Mouse (Mus musculus): ENCODE measurements around the gene Tagln3. TPM values are rescaled to one million over a fixed set of nuclear protein-coding genes. Genes with fewer than 3 reads are reported as not detected.
A peak's percentile ranks its signal among the peaks of the same experiment; 100 is the strongest.

Gene Tagln3
- polyA plus RNA-seq, 1 experiment from 2014 or later, result 145 TPM

GRCm38 (mm10) chr16:45713261-45713660, 11.1 kb downstream of the Tagln3 start:
- no peak overlapping the region for H3K27ac ChIP-seq (replicated peaks)
- peaks cover 91% of the 10 kb centered on the region for H3K36me3 ChIP-seq
- H3K27me3 ChIP-seq (ENCODE audit: low read depth, poor library complexity, severe bottlenecking), result no peaks in the 10 kb centered on the region
- DNase-seq (ENCODE audit: low spot score), result no peak
- no peaks in the 10 kb centered on the region for H3K4me1 ChIP-seq
- no peaks in the 10 kb centered on the region; the same call in 1 of the 2 replicates for H3K9me3 ChIP-seq (replicated peaks)
- 85% methylated on average over 5 of the region's 5 CpGs for WGBS
- no peak overlapping the region for H3K4me3 ChIP-seq

GRCm38 (mm10) chr16:45711263-45711662, 13.1 kb downstream of the Tagln3 start:
- no peak overlapping the region for H3K4me3 ChIP-seq
- H3K27ac ChIP-seq (replicated peaks), result no peak overlapping the region
- H3K4me1 ChIP-seq, result no peaks in the 10 kb centered on the region
- 72% methylated on average over 7 of the region's 7 CpGs for WGBS
- H3K9me3 ChIP-seq (replicated peaks), result no peaks in the 10 kb centered on the region; the same call in 1 of the 2 replicates
- H3K36me3 ChIP-seq, result peaks cover 71% of the 10 kb centered on the region
- no peaks in the 10 kb centered on the region for H3K27me3 ChIP-seq (ENCODE audit: low read depth, poor library complexity, severe bottlenecking)
- DNase-seq (ENCODE audit: low spot score), result no peak

GRCm38 (mm10) chr16:45699301-45699700, 25.1 kb downstream of the Tagln3 start:
- no peak for DNase-seq (ENCODE audit: low spot score)
- Histone ChIP-seq H3K9me3 (replicated peaks) (no peaks in the 10 kb centered on the region), H3K36me3 (no peaks in the 10 kb centered on the region), H3K27me3 (ENCODE audit: low read depth, poor library complexity, severe bottlenecking) (no peaks in the 10 kb centered on the region), H3K4me1 (peaks cover 17% of the 10 kb centered on the region), H3K27ac (replicated peaks) (no peak overlapping the region), H3K4me3 (no peak overlapping the region)
- WGBS, result 80% methylated on average over 5 of the region's 5 CpGs

- Histone ChIP-seq H3K4me3 (no peak overlapping the region), H3K9me3 (replicated peaks) (no peaks in the 10 kb centered on the region), H3K36me3 (no peaks in the 10 kb centered on the region), H3K27ac (replicated peaks) (no peak overlapping the region), H3K27me3 (ENCODE audit: low read depth, poor library complexity, severe bottlenecking) (no peaks in the 10 kb centered on the region), H3K4me1 (peaks cover 26% of the 10 kb centered on the region)
- WGBS, result 73% methylated on average over 6 of the region's 6 CpGs
- no peak for DNase-seq (ENCODE audit: low spot score)
Measured at GRCm38 (mm10) chr16:45697996-45698395, 26.4 kb downstream of the Tagln3 start.

- 85% methylated on average over 9 of the region's 9 CpGs for WGBS
- H3K27me3 ChIP-seq (ENCODE audit: low read depth, poor library complexity, severe bottlenecking), result no peaks in the 10 kb centered on the region
Measured at GRCm38 (mm10) chr16:45695445-45696160, 28.8 kb downstream of the Tagln3 start.

GRCm38 (mm10) chr16:45693558-45693957, 30.9 kb downstream of the Tagln3 start, which contains the start of gene Tmprss7:
Tmprss7 (minus strand) TSS chr16:45693658.
- WGBS, result 80% methylated on average over 10 of the region's 10 CpGs
- H3K27me3 ChIP-seq (ENCODE audit: low read depth, poor library complexity, severe bottlenecking), result no peaks in the 10 kb centered on the region
- no peak within 1 kb of the TSS for H3K27ac ChIP-seq (replicated peaks)
- no peaks in the 10 kb centered on the region for H3K9me3 ChIP-seq (replicated peaks)
- no peak for DNase-seq (ENCODE audit: low spot score)
- no peaks in the 10 kb centered on the region for H3K36me3 ChIP-seq
- peaks cover 51% of the 10 kb centered on the region for H3K4me1 ChIP-seq
- no peak within 1 kb of the TSS for H3K4me3 ChIP-seq

More at GRCm38 (mm10) chr16:45695445-45696160, 28.8 kb downstream of the Tagln3 start:
- no peak overlapping the region for H3K4me3 ChIP-seq
- DNase-seq (ENCODE audit: low spot score), result no peak
- no peak overlapping the region for H3K27ac ChIP-seq (replicated peaks)
- H3K4me1 ChIP-seq, result peaks cover 40% of the 10 kb centered on the region
- no peaks in the 10 kb centered on the region for H3K36me3 ChIP-seq
- no peaks in the 10 kb centered on the region for H3K9me3 ChIP-seq (replicated peaks)

- Histone ChIP-seq H3K4me3 (no peak overlapping the region), H3K27ac (replicated peaks) (no peak overlapping the region), H3K36me3 (no peaks in the 10 kb centered on the region), H3K9me3 (replicated peaks) (no peaks in the 10 kb centered on the region), H3K27me3 (ENCODE audit: low read depth, poor library complexity, severe bottlenecking) (no peaks in the 10 kb centered on the region), H3K4me1 (peaks cover 48% of the 10 kb centered on the region)
- 56% methylated on average over 3 of the region's 3 CpGs for WGBS
- no peak for DNase-seq (ENCODE audit: low spot score)
Measured at GRCm38 (mm10) chr16:45692851-45693250, 31.6 kb downstream of the Tagln3 start.

GRCm38 (mm10) chr16:45690178-45690577, 34.2 kb downstream of the Tagln3 start:
- no peaks in the 10 kb centered on the region for H3K9me3 ChIP-seq (replicated peaks)
- DNase-seq (ENCODE audit: low spot score), result peak; percentile 36
- peak overlapping the region; percentile 59; the same call in 1 of the 2 replicates for H3K27ac ChIP-seq (replicated peaks)
- WGBS, result 12% methylated on average over 4 of the region's 4 CpGs
- no peaks in the 10 kb centered on the region for H3K36me3 ChIP-seq
- peaks cover 38% of the 10 kb centered on the region for H3K4me1 ChIP-seq
- no peaks in the 10 kb centered on the region for H3K27me3 ChIP-seq (ENCODE audit: low read depth, poor library complexity, severe bottlenecking)
- no peak overlapping the region for H3K4me3 ChIP-seq

GRCm38 (mm10) chr16:45686833-45687232, 37.6 kb downstream of the Tagln3 start:
- no peaks in the 10 kb centered on the region for H3K27me3 ChIP-seq (ENCODE audit: low read depth, poor library complexity, severe bottlenecking)
- DNase-seq (ENCODE audit: low spot score), result no peak
- no peak overlapping the region for H3K4me3 ChIP-seq
- 86% methylated on average over 3 of the region's 3 CpGs for WGBS
- H3K27ac ChIP-seq (replicated peaks), result no peak overlapping the region
- H3K36me3 ChIP-seq, result no peaks in the 10 kb centered on the region
- H3K9me3 ChIP-seq (replicated peaks), result no peaks in the 10 kb centered on the region
- H3K4me1 ChIP-seq, result peaks cover 19% of the 10 kb centered on the region

- WGBS, result 71% methylated on average over 3 of the region's 3 CpGs
- Histone ChIP-seq H3K4me3 (no peak overlapping the region), H3K27me3 (ENCODE audit: low read depth, poor library complexity, severe bottlenecking) (no peaks in the 10 kb centered on the region), H3K9me3 (replicated peaks) (no peaks in the 10 kb centered on the region), H3K4me1 (peaks cover 11% of the 10 kb centered on the region), H3K36me3 (no peaks in the 10 kb centered on the region), H3K27ac (replicated peaks) (no peak overlapping the region)
- no peak for DNase-seq (ENCODE audit: low spot score)
Measured at GRCm38 (mm10) chr16:45685295-45685694, 39.1 kb downstream of the Tagln3 start.

- no peak overlapping the region for H3K27ac ChIP-seq (replicated peaks)
- peak; percentile 72 for DNase-seq (ENCODE audit: low spot score)
- no peak overlapping the region for H3K4me3 ChIP-seq
- 15% methylated on average over 8 of the region's 8 CpGs for WGBS
- no peaks in the 10 kb centered on the region for H3K27me3 ChIP-seq (ENCODE audit: low read depth, poor library complexity, severe bottlenecking)
- H3K4me1 ChIP-seq, result peaks cover 7% of the 10 kb centered on the region; the same call in 1 of the 2 replicates
- H3K36me3 ChIP-seq, result no peaks in the 10 kb centered on the region
- H3K9me3 ChIP-seq (replicated peaks), result no peaks in the 10 kb centered on the region
Measured at GRCm38 (mm10) chr16:45684815-45685214, 39.6 kb downstream of the Tagln3 start.

- Histone ChIP-seq H3K4me3 (no peak overlapping the region), H3K4me1 (no peaks in the 10 kb centered on the region), H3K36me3 (no peaks in the 10 kb centered on the region), H3K27ac (replicated peaks) (no peak overlapping the region), H3K9me3 (replicated peaks) (no peaks in the 10 kb centered on the region), H3K27me3 (ENCODE audit: low read depth, poor library complexity, severe bottlenecking) (no peaks in the 10 kb centered on the region)
- WGBS, result 46% methylated on average over 1 of the region's 1 CpGs
- DNase-seq (ENCODE audit: low spot score), result no peak
Measured at GRCm38 (mm10) chr16:45676462-45676861, 47.9 kb downstream of the Tagln3 start.

GRCm38 (mm10) chr16:45670005-45670404, 54.4 kb downstream of the Tagln3 start:
- no peak for DNase-seq (ENCODE audit: low spot score)
- Histone ChIP-seq H3K4me1 (no peaks in the 10 kb centered on the region), H3K27me3 (ENCODE audit: low read depth, poor library complexity, severe bottlenecking) (no peaks in the 10 kb centered on the region), H3K4me3 (no peak overlapping the region), H3K27ac (replicated peaks) (no peak overlapping the region), H3K9me3 (replicated peaks) (no peaks in the 10 kb centered on the region), H3K36me3 (no peaks in the 10 kb centered on the region)
- 90% methylated on average over 4 of the region's 4 CpGs for WGBS

Measured in midbrain, embryonic 10.5 days (tissue).